Mouse (Mus musculus) testis, adult 2 months (tissue): ENCODE measurements around the gene Ifna5. TPM values are rescaled to one million over a fixed set of nuclear protein-coding genes. Genes with fewer than 3 reads are reported as not detected.
"Not testable (repeated sequence)": the region's sequence is repeated elsewhere in the genome, so short reads cannot be mapped to it uniquely, and the experiment has no call there.

Experiments used
- H3K27ac ChIP-seq: fragments of 200-500 bp; 2 replicates; pipeline ENCODE4 v1.5.1; 2012; ENCODE audit warnings: low read depth, low read length; ENCODE audit not compliant: control insufficient read depth, insufficient read depth
- H3K27me3 ChIP-seq: fragments of 200-500 bp; 2 replicates; pipeline ENCODE4 v1.6.1; 2012; ENCODE audit warnings: mild to moderate bottlenecking, low read length, moderate library complexity; ENCODE audit not compliant: control insufficient read depth, insufficient read depth
- H3K36me3 ChIP-seq: fragments of 200-500 bp; 2 replicates; pipeline ENCODE4 v1.6.1; 2012; ENCODE audit warnings: mild to moderate bottlenecking, low read length; ENCODE audit not compliant: control insufficient read depth, insufficient read depth
- H3K4me1 ChIP-seq: fragments of 200-500 bp; 2 replicates; pipeline ENCODE4 v1.6.1; 2012; ENCODE audit warnings: low read length; ENCODE audit not compliant: control insufficient read depth, insufficient read depth
- H3K4me3 ChIP-seq: fragments of 200-500 bp; 2 replicates; pipeline ENCODE4 v1.5.1; 2012; ENCODE audit warnings: low read depth, mild to moderate bottlenecking, low read length, moderate library complexity, mixed read lengths; ENCODE audit not compliant: control insufficient read depth
- CTCF ChIP-seq: fragments of 200-500 bp; IDR thresholded peaks from 2 replicates; pipeline ENCODE4 v1.5.1; 2012; ENCODE audit warnings: low read depth, mild to moderate bottlenecking, inconsistent platforms, low read length, moderate library complexity; ENCODE audit not compliant: control insufficient read depth, insufficient read depth, insufficient replicate concordance
- polyA plus RNA-seq: library from polyadenylated mRNA; depleted of rRNA; stranded (reverse); fragments of >200 nt; gene quantifications from 2 replicates; pipeline ENCODE4 v1.2.3, GENCODE M21; 2012; rRNA removed

Ifna5 gene
- polyA plus RNA-seq, result not detected in 2 replicates

GRCm38 (mm10) chr4:88835225-88835624 is at the start of gene Ifna5:
Ifna5 (plus strand) TSS chr4:88835525.
- H3K4me1 ChIP-seq, H3K4me3 ChIP-seq, H3K36me3 ChIP-seq, H3K27ac ChIP-seq, H3K27me3 ChIP-seq: not testable (repeated sequence)

- TF ChIP-seq CTCF, result peak; percentile 27; the same call in 1 of the 2 replicates
- H3K4me3 ChIP-seq, H3K36me3 ChIP-seq, H3K27me3 ChIP-seq, H3K27ac ChIP-seq, H3K4me1 ChIP-seq: not testable (repeated sequence)
Observed at GRCm38 (mm10) chr4:88788402-88788801, 46.9 kb upstream of the Ifna5 start, which contains the start of gene Gm13277. Gm13277 (plus strand) TSS chr4:88788632.

DNA sequence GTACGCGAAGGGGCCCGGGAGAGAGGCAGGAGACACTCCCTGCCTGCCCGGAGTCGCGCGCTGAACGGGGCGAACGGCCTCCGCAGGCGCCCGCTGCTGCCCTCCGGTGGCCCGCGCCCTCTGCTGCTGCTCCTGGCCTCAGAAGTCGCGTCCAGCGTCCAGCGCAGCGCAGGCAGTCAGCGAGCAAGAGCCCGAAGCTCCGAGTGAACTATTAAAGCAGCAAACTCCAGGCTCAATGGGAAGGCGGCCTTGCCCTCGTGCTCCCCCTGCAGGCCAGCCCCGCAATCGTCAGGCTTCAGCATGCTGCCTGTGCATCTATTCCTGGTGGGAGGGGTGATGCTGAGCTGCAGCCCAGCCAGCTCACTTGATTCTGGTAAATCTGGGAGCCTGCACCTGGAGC is 44.1 kb upstream of the Ifna5 start, which contains the start of gene Gm13278:
Gene Gm13278 (plus strand): TSS at position 301 of the 400 bp plus-strand sequence.
- not testable (repeated sequence) for H3K27ac ChIP-seq, H3K36me3 ChIP-seq, H3K27me3 ChIP-seq, H3K4me1 ChIP-seq, H3K4me3 ChIP-seq

DNA sequence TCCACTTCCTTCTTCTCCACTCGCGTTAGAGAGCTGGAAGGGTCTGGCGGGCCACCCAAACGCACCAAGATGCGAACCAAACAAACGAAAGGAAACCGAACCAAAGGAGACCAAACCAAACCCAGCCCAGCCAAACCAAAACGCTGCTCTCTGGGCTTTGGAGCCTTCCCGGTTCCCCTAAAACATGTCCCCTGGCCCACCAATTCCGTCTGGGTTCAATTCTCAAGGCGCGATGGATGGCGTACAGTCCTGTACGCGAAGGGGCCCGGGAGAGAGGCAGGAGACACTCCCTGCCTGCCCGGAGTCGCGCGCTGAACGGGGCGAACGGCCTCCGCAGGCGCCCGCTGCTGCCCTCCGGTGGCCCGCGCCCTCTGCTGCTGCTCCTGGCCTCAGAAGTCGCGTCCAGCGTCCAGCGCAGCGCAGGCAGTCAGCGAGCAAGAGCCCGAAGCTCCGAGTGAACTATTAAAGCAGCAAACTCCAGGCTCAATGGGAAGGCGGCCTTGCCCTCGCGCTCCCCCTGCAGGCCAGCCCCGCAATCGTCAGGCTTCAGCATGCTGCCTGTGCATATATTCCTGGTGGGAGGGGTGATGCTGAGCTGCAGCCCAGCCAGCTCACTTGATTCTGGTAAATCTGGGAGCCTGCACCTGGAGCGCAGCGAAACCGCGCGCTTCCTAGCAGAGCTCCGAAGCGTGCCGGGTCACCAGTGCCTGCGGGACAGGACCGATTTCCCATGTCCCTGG is 41.2 kb upstream of the Ifna5 start, which contains the start of gene Gm13275:
Gene Gm13275 (plus strand): TSS at position 552 of the 740 bp plus-strand sequence.
- H3K36me3 ChIP-seq, H3K4me1 ChIP-seq, H3K27me3 ChIP-seq, H3K4me3 ChIP-seq, H3K27ac ChIP-seq: not testable (repeated sequence)

DNA sequence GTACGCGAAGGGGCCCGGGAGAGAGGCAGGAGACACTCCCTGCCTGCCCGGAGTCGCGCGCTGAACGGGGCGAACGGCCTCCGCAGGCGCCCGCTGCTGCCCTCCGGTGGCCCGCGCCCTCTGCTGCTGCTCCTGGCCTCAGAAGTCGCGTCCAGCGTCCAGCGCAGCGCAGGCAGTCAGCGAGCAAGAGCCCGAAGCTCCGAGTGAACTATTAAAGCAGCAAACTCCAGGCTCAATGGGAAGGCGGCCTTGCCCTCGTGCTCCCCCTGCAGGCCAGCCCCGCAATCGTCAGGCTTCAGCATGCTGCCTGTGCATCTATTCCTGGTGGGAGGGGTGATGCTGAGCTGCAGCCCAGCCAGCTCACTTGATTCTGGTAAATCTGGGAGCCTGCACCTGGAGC is 38.2 kb upstream of the Ifna5 start, which contains the start of gene Gm13279:
Gene Gm13279 (plus strand): TSS at position 301 of the 400 bp plus-strand sequence.
- not testable (repeated sequence) for H3K27me3 ChIP-seq, H3K36me3 ChIP-seq, H3K27ac ChIP-seq, H3K4me3 ChIP-seq, H3K4me1 ChIP-seq

DNA sequence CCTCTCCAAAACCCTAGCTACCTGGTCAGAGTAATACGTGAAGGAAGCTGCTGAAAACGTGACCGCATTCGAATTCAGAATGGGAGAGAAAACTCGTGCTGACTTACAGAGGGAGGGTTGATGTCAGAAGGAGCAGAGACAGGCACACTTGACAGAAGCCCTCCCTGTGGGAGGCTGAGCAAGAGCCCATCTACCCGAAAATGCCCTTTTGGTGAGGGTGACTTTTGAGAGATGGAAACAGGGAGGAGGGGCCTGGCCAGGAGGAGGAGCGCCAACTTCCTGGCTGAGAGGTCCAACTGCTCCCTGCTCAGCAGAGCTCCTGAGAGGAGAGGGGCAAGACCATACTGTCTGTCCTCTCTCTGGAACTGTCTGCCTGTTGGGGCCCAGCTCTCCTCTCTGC is 36.0 kb upstream of the Ifna5 start, which contains the start of gene Gm13285:
Gene Gm13285 (plus strand): TSS at position 301 of the 400 bp plus-strand sequence.
- H3K27me3 ChIP-seq, H3K27ac ChIP-seq, H3K4me3 ChIP-seq, H3K4me1 ChIP-seq, H3K36me3 ChIP-seq: not testable (repeated sequence)

GRCm38 (mm10) chr4:88802954-88803353 is 32.4 kb upstream of the Ifna5 start, which contains the start of gene Gm13287:
Gm13287 (plus strand) TSS chr4:88803254.
- not testable (repeated sequence) for H3K27me3 ChIP-seq, H3K4me1 ChIP-seq, H3K36me3 ChIP-seq, H3K27ac ChIP-seq, H3K4me3 ChIP-seq

DNA sequence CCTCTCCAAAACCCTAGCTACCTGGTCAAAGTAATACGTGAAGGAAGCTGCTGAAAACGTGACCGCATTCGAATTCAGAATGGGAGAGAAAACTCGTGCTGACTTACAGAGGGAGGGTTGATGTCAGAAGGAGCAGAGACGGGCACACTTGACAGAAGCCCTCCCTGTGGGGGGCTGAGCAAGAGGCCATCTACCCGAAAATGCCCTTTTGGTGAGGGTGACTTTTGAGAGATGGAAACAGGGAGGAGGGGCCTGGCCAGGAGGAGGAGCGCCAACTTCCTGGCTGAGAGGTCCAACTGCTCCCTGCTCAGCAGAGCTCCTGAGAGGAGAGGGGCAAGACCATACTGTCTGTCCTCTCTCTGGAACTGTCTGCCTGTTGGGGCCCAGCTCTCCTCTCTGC is 30.1 kb upstream of the Ifna5 start, which contains the start of gene Gm13288:
Gene Gm13288 (plus strand): TSS at position 301 of the 400 bp plus-strand sequence.
- not testable (repeated sequence) for H3K4me1 ChIP-seq, H3K4me3 ChIP-seq, H3K36me3 ChIP-seq, H3K27me3 ChIP-seq, H3K27ac ChIP-seq

GRCm38 (mm10) chr4:88805761-88806160 is 29.6 kb upstream of the Ifna5 start:
- not testable (repeated sequence) for H3K4me1 ChIP-seq, H3K36me3 ChIP-seq, H3K27ac ChIP-seq, H3K27me3 ChIP-seq, H3K4me3 ChIP-seq
